Mouse (Mus musculus) midbrain, embryonic 11.5 days (tissue): Measurements from ENCODE around the gene Gnb3. TPM values are rescaled to one million over a fixed set of nuclear protein-coding genes. Genes with fewer than 3 reads are reported as not detected.

Experiments
- ATAC-seq: fragments of 200-750 bp; cut with Nextera tagmentation; 2 replicates; pipeline ENCODE4 v1.8.0; 2017; ENCODE audit warnings: moderate TSS enrichment, moderate library complexity; ENCODE audit not compliant: low FRiP score
- DNase-seq: peaks from one replicate; pipeline ENCODE4 v3.0.0; 2015; ENCODE audit warnings: low spot score; ENCODE audit errors: missing footprints
- H3K27ac ChIP-seq: fragments of 300-500 bp; sonication (generic); 2 replicates; pipeline ENCODE4 v1.5.1; 2014; ENCODE audit warnings: low read depth, low read length
- H3K27me3 ChIP-seq: fragments of 300-500 bp; sonication (generic); 2 replicates; pipeline ENCODE4 v1.6.1; 2014; ENCODE audit warnings: mild to moderate bottlenecking, low read length, moderate library complexity, mixed read lengths; ENCODE audit not compliant: control insufficient read depth, insufficient read depth
- H3K36me3 ChIP-seq: fragments of 300-500 bp; sonication (generic); 2 replicates; pipeline ENCODE4 v1.6.1; 2014; ENCODE audit warnings: mild to moderate bottlenecking, low read length, moderate library complexity, mixed read lengths; ENCODE audit not compliant: control insufficient read depth, insufficient read depth
- H3K4me1 ChIP-seq: fragments of 300-500 bp; sonication (generic); 2 replicates; pipeline ENCODE4 v1.6.1; 2014; ENCODE audit warnings: low read length; ENCODE audit not compliant: control insufficient read depth, insufficient read depth
- H3K4me2 ChIP-seq: fragments of 300-500 bp; sonication (generic); 2 replicates; pipeline ENCODE4 v1.6.1; 2014; ENCODE audit warnings: mild to moderate bottlenecking, moderate library complexity
- H3K4me3 ChIP-seq: fragments of 300-500 bp; sonication (generic); 2 replicates; pipeline ENCODE4 v1.5.1; 2014; ENCODE audit warnings: low read depth, low read length
- H3K9ac ChIP-seq: fragments of 300-500 bp; sonication (generic); 2 replicates; pipeline ENCODE4 v1.6.1; 2014; ENCODE audit warnings: low read length
- H3K9me3 ChIP-seq: fragments of 300-500 bp; sonication (generic); 2 replicates; pipeline ENCODE4 v1.6.1; 2016; ENCODE audit warnings: low read length; ENCODE audit not compliant: control insufficient read depth
- WGBS: fragments of 180-500 bp; shearing (Covaris S2); extraction: QIAGEN DNeasy Blood & Tissue Kit; methylation state at CpG from one replicate; pipeline ENCODE4 v1.1.7; 2014; 5-methylcytosine and 5-hydroxymethylcytosine counted together
- polyA plus RNA-seq: library from polyadenylated mRNA; unstranded; fragments of >200 nt; fragmentation: Nextera tagmentation; extraction: Ambion mirVana; gene quantifications from 2 replicates; pipeline ENCODE4 v1.2.1, GENCODE M21; 2014

Gene Gnb3
- 3.8 TPM in 2 replicates for polyA plus RNA-seq

- ATAC-seq (peak; percentile 75), DNase-seq (peak; percentile 89)
- 16% methylated on average over 15 of the region's 15 CpGs for WGBS
- Histone ChIP-seq H3K4me1 (peaks cover 16% of the 10 kb centered on the region), H3K9me3 (no peaks in the 10 kb centered on the region), H3K4me3 (no peak within 1 kb of the TSS), H3K36me3 (no peaks in the 10 kb centered on the region), H3K4me2 (no peak within 1 kb of the TSS; the same call in 1 of the 2 replicates), H3K9ac (peak within 1 kb of the TSS; percentile 39), H3K27ac (peak within 1 kb of the TSS; percentile 54), H3K27me3 (no peaks in the 10 kb centered on the region; the same call in 1 of the 2 replicates)
Measured at GRCm38 (mm10) chr6:124840241-124841167, at the start of gene Gnb3. TSS of gene Gnb3 (minus strand) at chr6:124840275.

- H3K4me3 ChIP-seq = no peak overlapping the region
- no peaks in the 10 kb centered on the region for H3K9me3 ChIP-seq
- H3K4me1 ChIP-seq = no peaks in the 10 kb centered on the region
- DNase-seq (no peak), ATAC-seq (no peak)
- H3K27me3 ChIP-seq = no peaks in the 10 kb centered on the region; the same call in 1 of the 2 replicates
- WGBS = 89% methylated on average over 6 of the region's 6 CpGs
- no peak overlapping the region for H3K27ac ChIP-seq
- no peaks in the 10 kb centered on the region for H3K36me3 ChIP-seq
- no peak overlapping the region for H3K9ac ChIP-seq
- no peak overlapping the region for H3K4me2 ChIP-seq
Measured at GRCm38 (mm10) chr6:124888555-124889125, 48.6 kb upstream of the Gnb3 start.

GRCm38 (mm10) chr6:124887986-124888385, 47.9 kb upstream of the Gnb3 start, which contains the start of gene Cd4:
TSS of gene Cd4 (minus strand) at chr6:124888221.
- no peak for ATAC-seq
- no peak within 1 kb of the TSS for H3K4me2 ChIP-seq
- no peak within 1 kb of the TSS for H3K27ac ChIP-seq
- no peaks in the 10 kb centered on the region for H3K36me3 ChIP-seq
- no peak within 1 kb of the TSS for H3K9ac ChIP-seq
- 93% methylated on average over 9 of the region's 9 CpGs for WGBS
- H3K9me3 ChIP-seq = no peaks in the 10 kb centered on the region
- DNase-seq = no peak
- no peak within 1 kb of the TSS for H3K4me3 ChIP-seq
- no peaks in the 10 kb centered on the region for H3K4me1 ChIP-seq
- H3K27me3 ChIP-seq = no peaks in the 10 kb centered on the region; the same call in 1 of the 2 replicates

GRCm38 (mm10) chr6:124885956-124886381, 45.9 kb upstream of the Gnb3 start:
- H3K4me2 ChIP-seq = no peak overlapping the region
- H3K27me3 ChIP-seq = no peaks in the 10 kb centered on the region
- DNase-seq = no peak
- H3K9me3 ChIP-seq = no peaks in the 10 kb centered on the region
- H3K27ac ChIP-seq = no peak overlapping the region
- no peak for ATAC-seq
- H3K9ac ChIP-seq = no peak overlapping the region
- H3K36me3 ChIP-seq = no peaks in the 10 kb centered on the region
- H3K4me3 ChIP-seq = no peak overlapping the region
- WGBS = 92% methylated on average over 8 of the region's 8 CpGs
- H3K4me1 ChIP-seq = no peaks in the 10 kb centered on the region

GRCm38 (mm10) chr6:124884714-124885500, 44.8 kb upstream of the Gnb3 start:
- ATAC-seq = no peak
- no peak for DNase-seq
- Histone ChIP-seq H3K27ac (no peak overlapping the region), H3K4me3 (no peak overlapping the region), H3K9ac (no peak overlapping the region), H3K4me2 (no peak overlapping the region), H3K27me3 (no peaks in the 10 kb centered on the region), H3K4me1 (no peaks in the 10 kb centered on the region), H3K36me3 (no peaks in the 10 kb centered on the region), H3K9me3 (no peaks in the 10 kb centered on the region)
- WGBS = 78% methylated on average over 10 of the region's 10 CpGs

- no peak overlapping the region for H3K4me3 ChIP-seq
- no peak overlapping the region for H3K9ac ChIP-seq
- DNase-seq (no peak), ATAC-seq (no peak)
- H3K9me3 ChIP-seq = no peaks in the 10 kb centered on the region
- WGBS = 74% methylated on average over 10 of the region's 10 CpGs
- H3K27me3 ChIP-seq = no peaks in the 10 kb centered on the region
- no peaks in the 10 kb centered on the region for H3K4me1 ChIP-seq
- no peak overlapping the region for H3K27ac ChIP-seq
- no peak overlapping the region for H3K4me2 ChIP-seq
- no peaks in the 10 kb centered on the region for H3K36me3 ChIP-seq
Measured at GRCm38 (mm10) chr6:124883351-124883750, 43.3 kb upstream of the Gnb3 start.

- Histone ChIP-seq H3K27ac (no peak overlapping the region), H3K27me3 (no peaks in the 10 kb centered on the region), H3K4me3 (no peak overlapping the region), H3K4me1 (no peaks in the 10 kb centered on the region), H3K9me3 (no peaks in the 10 kb centered on the region), H3K4me2 (no peak overlapping the region), H3K9ac (no peak overlapping the region), H3K36me3 (no peaks in the 10 kb centered on the region)
- 91% methylated on average over 9 of the region's 9 CpGs for WGBS
- ATAC-seq (no peak), DNase-seq (no peak)
Measured at GRCm38 (mm10) chr6:124881821-124882220, 41.7 kb upstream of the Gnb3 start.

- ATAC-seq (no peak), DNase-seq (no peak)
- H3K9me3 ChIP-seq = no peaks in the 10 kb centered on the region
- no peak overlapping the region for H3K27ac ChIP-seq
- H3K4me1 ChIP-seq = no peaks in the 10 kb centered on the region
- H3K4me2 ChIP-seq = no peak overlapping the region
- H3K36me3 ChIP-seq = no peaks in the 10 kb centered on the region
- 63% methylated on average over 6 of the region's 6 CpGs for WGBS
- H3K9ac ChIP-seq = no peak overlapping the region
- no peaks in the 10 kb centered on the region for H3K27me3 ChIP-seq
- H3K4me3 ChIP-seq = no peak overlapping the region
Measured at GRCm38 (mm10) chr6:124879390-124879789, 39.3 kb upstream of the Gnb3 start.
